Mouse (Mus musculus): Measurements from ENCODE around the gene Sorbs1. TPM values are rescaled to one million over a fixed set of nuclear protein-coding genes. Genes with fewer than 3 reads are reported as not detected.

Gene Sorbs1
- polyA plus RNA-seq, 1 experiment = 38.8 TPM

DNA sequence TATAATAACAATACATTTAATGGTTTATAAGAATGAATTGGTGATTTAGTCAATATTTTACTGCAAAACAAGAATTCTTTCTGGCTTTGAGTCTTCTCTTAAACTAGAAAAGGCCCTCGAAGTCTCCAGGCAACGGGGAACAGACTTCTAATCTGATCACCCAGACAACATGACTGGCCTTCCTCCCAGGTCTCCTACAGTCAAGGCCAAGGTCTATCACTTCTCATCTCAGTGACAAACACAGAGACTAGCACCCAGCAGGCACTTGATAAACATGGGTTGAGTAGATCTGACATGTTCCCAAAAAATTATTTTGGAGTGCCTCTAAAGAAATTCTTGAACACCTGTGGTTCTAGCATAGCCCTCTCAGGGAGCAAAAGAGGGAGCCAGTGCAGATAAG is 16.7 kb upstream of the Sorbs1 start:
- H3K4me3 ChIP-seq = no peak overlapping the region
- TF ChIP-seq CEBPB (IDR thresholded peaks at IDR 0.05; ENCODE audit: insufficient read depth, poor library complexity, severe bottlenecking) (no peak), POLR2A (IDR thresholded peaks at IDR 0.05; ENCODE audit: insufficient read length, low read depth) (no peak), TCF12 (IDR thresholded peaks at IDR 0.05; ENCODE audit: insufficient read depth, poor library complexity, severe bottlenecking) (no peak), MYOD1 (IDR thresholded peaks at IDR 0.05; ENCODE audit: control insufficient read depth in 1 of 3, insufficient read length in 2 of 3, low read depth in 2 of 3) (no peak), TCF3 (IDR thresholded peaks at IDR 0.05; ENCODE audit: insufficient read length, low read depth) (no peak), USF1 (IDR thresholded peaks at IDR 0.05; ENCODE audit: low read depth) (no peak), SRF (IDR thresholded peaks at IDR 0.05; ENCODE audit: control insufficient read depth, insufficient read length, low read depth) (no peak), MYOG (IDR thresholded peaks at IDR 0.05; ENCODE audit: control insufficient read depth in 1 of 3, insufficient read depth in 1 of 3, insufficient read length in 2 of 3, low read depth in 2 of 3) (no peak)
- H3K4me2 ChIP-seq (ENCODE audit: low read depth) = no peak overlapping the region
- no peaks in the 10 kb centered on the region for H3K79me2 ChIP-seq (ENCODE audit: control insufficient read depth, insufficient read depth)
- no peaks in the 10 kb centered on the region for H3K36me3 ChIP-seq (ENCODE audit: control insufficient read depth, insufficient read depth)
- no peak overlapping the region for H3ac ChIP-seq (ENCODE audit: control insufficient read depth, insufficient read length)
- H3K27me3 ChIP-seq (ENCODE audit: control insufficient read depth, insufficient read depth, insufficient read length) = no peaks in the 10 kb centered on the region

DNA sequence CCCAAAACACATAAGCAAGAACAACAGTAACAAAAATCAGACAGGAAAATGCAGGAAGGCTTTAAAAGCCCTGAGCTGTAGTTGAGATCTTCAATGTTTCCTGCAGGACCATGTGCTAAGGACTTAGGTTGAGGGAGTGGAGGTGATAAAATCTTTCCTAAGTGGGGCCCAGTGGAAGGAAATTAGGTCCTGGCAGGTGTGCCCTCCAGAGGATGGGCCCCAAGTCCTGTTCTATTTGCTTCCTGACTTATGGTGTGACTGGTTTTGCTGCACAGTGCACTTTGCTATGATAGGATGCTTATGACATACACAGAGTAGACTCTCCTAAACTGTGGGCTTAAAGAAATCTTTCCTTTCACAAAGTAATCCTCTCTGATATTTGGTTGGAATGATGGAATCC is 14.7 kb upstream of the Sorbs1 start:
- H3ac ChIP-seq (ENCODE audit: control insufficient read depth, insufficient read length) = no peak overlapping the region
- no peak overlapping the region for H3K4me3 ChIP-seq
- no peak overlapping the region for H3K4me2 ChIP-seq (ENCODE audit: low read depth)
- H3K36me3 ChIP-seq (ENCODE audit: control insufficient read depth, insufficient read depth) = no peaks in the 10 kb centered on the region
- H3K79me2 ChIP-seq (ENCODE audit: control insufficient read depth, insufficient read depth) = no peaks in the 10 kb centered on the region
- TF ChIP-seq SRF (IDR thresholded peaks at IDR 0.05; ENCODE audit: control insufficient read depth, insufficient read length, low read depth) (no peak), POLR2AphosphoS2 (IDR thresholded peaks at IDR 0.05; ENCODE audit: insufficient read length, low read depth) (no peak), E2F4 (IDR thresholded peaks at IDR 0.05; ENCODE audit: insufficient read depth) (no peak), MAX (IDR thresholded peaks at IDR 0.05; ENCODE audit: low read depth) (no peak), CEBPB (IDR thresholded peaks at IDR 0.05; ENCODE audit: insufficient read depth, poor library complexity, severe bottlenecking) (no peak), REST (IDR thresholded peaks at IDR 0.05; ENCODE audit: insufficient read depth, insufficient read length) (no peak), TCF12 (IDR thresholded peaks at IDR 0.05; ENCODE audit: insufficient read depth, poor library complexity, severe bottlenecking) (no peak), USF1 (IDR thresholded peaks at IDR 0.05; ENCODE audit: low read depth) (no peak), TCF3 (IDR thresholded peaks at IDR 0.05; ENCODE audit: insufficient read length, low read depth) (no peak)
- H3K27me3 ChIP-seq (ENCODE audit: control insufficient read depth, insufficient read depth, insufficient read length) = no peaks in the 10 kb centered on the region

DNA sequence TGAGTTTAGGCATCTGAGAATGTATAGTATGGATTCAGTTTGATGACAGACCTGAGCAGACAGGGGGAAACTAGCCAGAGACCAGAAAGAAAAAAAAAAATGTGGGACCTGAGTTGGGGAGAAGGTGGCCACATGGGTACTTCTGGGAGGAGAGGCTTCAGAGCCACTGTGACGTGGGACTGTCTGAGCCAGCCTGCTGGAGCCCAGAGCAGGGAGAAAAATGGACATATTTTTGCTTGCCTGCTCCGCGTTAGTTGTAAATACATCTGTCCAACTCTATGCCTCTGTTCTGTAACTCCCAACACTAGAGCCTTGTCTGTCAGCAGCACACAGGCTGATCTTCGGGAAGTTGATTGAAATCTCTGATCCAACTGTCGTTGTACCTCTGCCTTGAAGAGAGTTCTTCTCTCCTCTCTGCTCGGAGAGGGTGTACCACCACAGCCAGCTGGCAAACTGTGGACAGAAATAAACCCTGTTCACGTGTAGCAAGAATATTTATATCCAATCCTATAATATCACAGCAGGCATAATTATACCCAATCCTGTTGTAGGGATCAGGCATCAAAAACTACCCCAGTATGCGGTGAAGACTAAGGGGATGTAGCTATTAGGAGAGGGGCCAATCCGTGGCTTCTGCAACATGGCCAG is 12.9 kb upstream of the Sorbs1 start:
- Histone ChIP-seq H3ac (ENCODE audit: control insufficient read depth, insufficient read length) (no peak overlapping the region), H3K27me3 (ENCODE audit: control insufficient read depth, insufficient read depth, insufficient read length) (no peaks in the 10 kb centered on the region), H3K36me3 (ENCODE audit: control insufficient read depth, insufficient read depth) (no peaks in the 10 kb centered on the region), H3K79me2 (ENCODE audit: control insufficient read depth, insufficient read depth) (no peaks in the 10 kb centered on the region), H3K4me3 (no peak overlapping the region), H3K4me2 (ENCODE audit: low read depth) (no peak overlapping the region)
- TF ChIP-seq TCF12 (IDR thresholded peaks at IDR 0.05; ENCODE audit: insufficient read depth, poor library complexity, severe bottlenecking) (no peak), POLR2A (IDR thresholded peaks at IDR 0.05; ENCODE audit: insufficient read length, low read depth) (no peak), SRF (IDR thresholded peaks at IDR 0.05; ENCODE audit: control insufficient read depth, insufficient read length, low read depth) (no peak), USF1 (IDR thresholded peaks at IDR 0.05; ENCODE audit: low read depth) (no peak), E2F4 (IDR thresholded peaks at IDR 0.05; ENCODE audit: insufficient read depth) (no peak), TCF3 (IDR thresholded peaks at IDR 0.05; ENCODE audit: insufficient read length, low read depth) (no peak), POLR2AphosphoS2 (IDR thresholded peaks at IDR 0.05; ENCODE audit: insufficient read length, low read depth) (no peak), MYOG (IDR thresholded peaks at IDR 0.05; ENCODE audit: control insufficient read depth in 1 of 3, insufficient read depth in 1 of 3, insufficient read length in 2 of 3, low read depth in 2 of 3) (no peak)

DNA sequence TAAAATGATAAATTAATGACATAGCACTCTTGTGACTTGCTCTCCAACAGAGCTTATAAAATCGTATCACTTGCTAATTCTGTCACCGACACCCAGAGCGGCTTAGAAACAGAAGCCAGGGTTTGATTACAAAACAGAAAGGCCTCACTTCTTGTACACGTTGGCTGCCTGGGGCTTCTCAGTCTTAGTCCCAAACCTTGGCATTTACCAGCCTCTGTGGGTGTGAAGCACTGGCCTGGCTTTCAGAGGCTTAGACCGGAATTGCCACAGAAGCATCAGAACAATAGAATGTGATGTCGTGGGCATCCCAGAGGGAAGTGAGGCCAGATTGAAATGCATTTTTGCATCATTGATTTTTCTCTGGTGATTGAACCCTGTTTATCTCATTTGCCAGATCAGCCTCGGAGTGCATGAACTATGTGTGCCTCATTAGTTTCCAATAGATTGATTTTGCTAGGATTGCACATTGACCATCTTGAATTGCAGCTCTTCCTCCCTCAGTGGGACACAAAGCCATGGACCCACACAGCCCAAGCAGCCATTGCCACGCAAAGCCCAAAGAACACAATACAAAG is 9.9 kb upstream of the Sorbs1 start:
- H3K4me2 ChIP-seq (ENCODE audit: low read depth) = no peak overlapping the region
- no peaks in the 10 kb centered on the region for H3K79me2 ChIP-seq (ENCODE audit: control insufficient read depth, insufficient read depth)
- no peaks in the 10 kb centered on the region for H3K36me3 ChIP-seq (ENCODE audit: control insufficient read depth, insufficient read depth)
- H3K4me3 ChIP-seq = no peak overlapping the region
- H3K27me3 ChIP-seq (ENCODE audit: control insufficient read depth, insufficient read depth, insufficient read length) = no peaks in the 10 kb centered on the region
- TF ChIP-seq POLR2AphosphoS2 (IDR thresholded peaks at IDR 0.05; ENCODE audit: insufficient read length, low read depth) (no peak), REST (IDR thresholded peaks at IDR 0.05; ENCODE audit: insufficient read depth, insufficient read length) (no peak), TCF3 (IDR thresholded peaks at IDR 0.05; ENCODE audit: insufficient read length, low read depth) (no peak), MYOD1 (IDR thresholded peaks at IDR 0.05; ENCODE audit: control insufficient read depth in 1 of 3, insufficient read length in 2 of 3, low read depth in 2 of 3) (no peak), MAX (IDR thresholded peaks at IDR 0.05; ENCODE audit: low read depth) (no peak), MYOG (IDR thresholded peaks at IDR 0.05; ENCODE audit: control insufficient read depth in 1 of 3, insufficient read depth in 1 of 3, insufficient read length in 2 of 3, low read depth in 2 of 3) (no peak), CEBPB (IDR thresholded peaks at IDR 0.05; ENCODE audit: insufficient read depth, poor library complexity, severe bottlenecking) (no peak), E2F4 (IDR thresholded peaks at IDR 0.05; ENCODE audit: insufficient read depth) (no peak), USF1 (IDR thresholded peaks at IDR 0.05; ENCODE audit: low read depth) (no peak), POLR2A (IDR thresholded peaks at IDR 0.05; ENCODE audit: insufficient read length, low read depth) (no peak), SRF (IDR thresholded peaks at IDR 0.05; ENCODE audit: control insufficient read depth, insufficient read length, low read depth) (no peak), TCF12 (IDR thresholded peaks at IDR 0.05; ENCODE audit: insufficient read depth, poor library complexity, severe bottlenecking) (no peak)
- no peak overlapping the region for H3ac ChIP-seq (ENCODE audit: control insufficient read depth, insufficient read length)

Data from myocyte (in vitro differentiated cells).